Mouse (Mus musculus) stomach, postnatal 0 days (tissue): ENCODE results near the gene Fstl1.

Source experiments
- CTCF ChIP-seq: IDR thresholded peaks from 2 replicates; pipeline ENCODE4 v1.5.1; 2016; ENCODE audit warnings: antibody characterized with exemption, low read depth, mild to moderate bottlenecking, moderate library complexity
- EP300 ChIP-seq: optimal IDR thresholded peaks from 2 replicates; pipeline ENCODE3; 2016; ENCODE audit warnings: antibody characterized with exemption

DNA sequence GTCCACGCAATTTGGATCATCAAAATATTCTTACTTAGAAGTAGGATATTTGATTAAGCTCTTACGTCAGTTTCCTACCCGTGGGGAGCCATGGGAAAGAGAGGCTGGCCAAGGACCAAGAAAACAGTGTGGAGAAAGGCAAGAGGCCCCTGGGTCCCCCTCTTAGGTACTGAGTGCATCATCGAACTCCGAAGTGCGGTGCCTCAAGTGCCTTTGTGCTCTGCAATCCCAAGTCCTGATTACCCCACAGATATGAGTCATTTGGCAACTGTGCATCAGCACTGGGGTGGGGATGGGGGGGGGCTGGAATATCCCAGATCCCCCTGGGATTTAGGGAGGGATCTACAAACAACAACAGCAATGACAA lies 12.3 kb downstream of the Fstl1 start:
- TF ChIP-seq CTCF (no peak), EP300 (no peak)
